Mouse (Mus musculus): ENCODE results near the gene Tradd. TPM values are rescaled to one million over a fixed set of nuclear protein-coding genes. Genes with fewer than 3 reads are reported as not detected.

Gene Tradd
- polyA plus RNA-seq, 1 experiment from 2014 or later = 35.5 TPM

DNA sequence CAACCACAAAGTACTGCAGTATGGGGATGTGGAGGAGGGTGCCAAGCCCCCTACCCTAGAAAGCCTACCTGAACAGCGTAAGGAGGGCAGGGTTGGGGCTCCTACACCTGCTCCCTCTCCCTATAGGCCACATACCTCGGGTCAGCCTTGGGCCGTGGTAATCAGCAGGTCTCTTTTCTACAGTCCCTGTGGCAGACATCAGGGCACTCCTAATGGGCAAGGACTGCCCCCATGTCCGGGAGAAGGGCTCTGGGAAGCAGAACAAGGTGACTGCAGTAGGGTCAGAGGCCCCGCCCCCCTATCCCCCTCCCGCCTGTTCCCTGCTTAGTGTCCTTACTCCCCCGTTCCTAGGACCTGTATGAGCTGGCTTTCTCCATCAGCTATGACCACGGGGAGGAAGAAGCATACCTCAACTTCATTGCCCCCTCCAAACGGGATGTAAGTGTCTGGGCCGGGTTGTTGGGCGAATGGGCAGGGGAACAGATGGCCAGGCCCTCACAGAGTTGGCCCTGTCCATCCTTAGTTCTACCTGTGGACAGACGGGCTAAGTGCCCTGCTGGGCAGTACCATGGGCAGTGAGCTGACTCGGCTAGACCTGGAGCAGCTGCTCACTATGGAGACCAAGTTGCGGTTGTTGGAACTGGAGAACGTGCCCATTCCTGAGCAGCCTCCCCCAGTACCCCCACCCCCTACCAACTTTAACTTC lies 44.9 kb upstream of the Tradd start:
- no peak overlapping the region for H3K4me3 ChIP-seq (ENCODE audit: low read depth, low read length)
- WGBS = 86% methylated on average over 15 of the region's 15 CpGs

DNA sequence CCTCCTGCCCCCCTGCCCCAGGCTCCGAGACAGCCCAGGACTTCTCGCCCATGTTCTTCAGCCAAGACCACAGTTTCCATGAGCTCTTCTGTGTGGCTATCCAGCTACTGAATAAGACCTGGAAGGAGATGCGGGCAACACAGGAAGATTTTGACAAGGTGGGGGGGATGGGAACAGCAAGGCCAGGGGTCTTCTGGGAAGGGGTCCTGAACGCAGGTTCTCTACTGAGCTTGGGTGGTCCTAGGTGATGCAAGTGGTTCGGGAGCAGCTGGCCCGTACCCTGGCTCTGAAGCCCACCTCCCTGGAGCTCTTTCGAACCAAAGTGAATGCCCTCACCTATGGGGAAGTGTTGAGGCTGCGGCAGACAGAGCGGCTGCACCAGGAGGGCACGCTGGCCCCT lies 44.0 kb upstream of the Tradd start:
- H3K4me2 ChIP-seq (replicated peaks; ENCODE audit: low read depth, low read length) = no peak overlapping the region
- TF ChIP-seq EP300 (IDR thresholded peaks at IDR 0.05) (no peak), CTCF (IDR thresholded peaks at IDR 0.05) (no peak)
- no peaks in the 10 kb centered on the region for H3K9me3 ChIP-seq (ENCODE audit: low read length)
- H3K27ac ChIP-seq (ENCODE audit: low read length) = no peak overlapping the region
- no peak overlapping the region for H3K4me3 ChIP-seq (ENCODE audit: low read depth, low read length)
- peaks cover 11% of the 10 kb centered on the region; the same call in 1 of the 2 replicates for H3K4me1 ChIP-seq (ENCODE audit: insufficient read depth, low read depth, low read length)
- DNase-seq (ENCODE audit: low spot score) = no peak
- no peak overlapping the region for H3K9ac ChIP-seq (replicated peaks; ENCODE audit: low read depth)
- no peak for ATAC-seq
- WGBS = 90% methylated on average over 10 of the region's 10 CpGs
- no peaks in the 10 kb centered on the region for H3K27me3 ChIP-seq (replicated peaks; ENCODE audit: insufficient read depth, low read length)
- peaks cover 30% of the 10 kb centered on the region for H3K36me3 ChIP-seq (ENCODE audit: insufficient read depth, low read length)

More for the DNA sequence above, 44.9 kb upstream of the Tradd start:
- no peak overlapping the region for H3K4me2 ChIP-seq (replicated peaks; ENCODE audit: low read depth, low read length)
- H3K9me3 ChIP-seq (ENCODE audit: low read length) = no peaks in the 10 kb centered on the region
- TF ChIP-seq CTCF (IDR thresholded peaks at IDR 0.05) (no peak), EP300 (IDR thresholded peaks at IDR 0.05) (no peak)
- no peak overlapping the region for H3K27ac ChIP-seq (ENCODE audit: low read length)
- H3K36me3 ChIP-seq (ENCODE audit: insufficient read depth, low read length) = peaks cover 30% of the 10 kb centered on the region
- no peaks in the 10 kb centered on the region for H3K27me3 ChIP-seq (replicated peaks; ENCODE audit: insufficient read depth, low read length)
- ATAC-seq (no peak), DNase-seq (ENCODE audit: low spot score) (no peak)
- H3K9ac ChIP-seq (replicated peaks; ENCODE audit: low read depth) = no peak overlapping the region
- H3K4me1 ChIP-seq (ENCODE audit: insufficient read depth, low read depth, low read length) = peaks cover 7% of the 10 kb centered on the region; the same call in 1 of the 2 replicates

DNA sequence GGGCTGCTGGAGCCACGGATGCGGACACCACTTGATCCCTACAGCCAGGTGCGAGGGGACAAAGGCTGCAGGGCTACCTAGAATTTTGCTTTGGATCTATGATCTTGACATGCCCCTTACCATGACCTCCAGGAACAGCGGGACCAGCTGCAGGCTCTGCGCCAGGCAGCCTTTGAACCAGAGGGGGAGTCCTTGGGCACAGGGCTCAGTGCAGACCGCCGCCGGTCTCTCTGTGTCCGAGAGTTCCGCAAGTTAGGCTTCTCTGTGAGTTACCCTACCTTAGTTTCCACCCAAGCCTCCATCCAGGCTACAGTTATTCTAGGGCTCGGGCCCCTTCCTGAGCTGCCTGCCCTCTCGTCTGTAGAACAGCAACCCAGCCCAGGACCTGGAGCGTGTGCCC lies 43.3 kb upstream of the Tradd start:
- Histone ChIP-seq H3K27ac (ENCODE audit: low read length) (no peak overlapping the region), H3K9ac (replicated peaks; ENCODE audit: low read depth) (no peak overlapping the region), H3K9me3 (ENCODE audit: low read length) (no peaks in the 10 kb centered on the region), H3K4me3 (ENCODE audit: low read depth, low read length) (no peak overlapping the region), H3K4me2 (replicated peaks; ENCODE audit: low read depth, low read length) (no peak overlapping the region), H3K4me1 (ENCODE audit: insufficient read depth, low read depth, low read length) (peaks cover 11% of the 10 kb centered on the region; the same call in 1 of the 2 replicates), H3K27me3 (replicated peaks; ENCODE audit: insufficient read depth, low read length) (no peaks in the 10 kb centered on the region), H3K36me3 (ENCODE audit: insufficient read depth, low read length) (peaks cover 24% of the 10 kb centered on the region)
- ATAC-seq (no peak), DNase-seq (ENCODE audit: low spot score) (no peak)
- 93% methylated on average over 13 of the region's 13 CpGs for WGBS
- TF ChIP-seq EP300 (IDR thresholded peaks at IDR 0.05) = no peak
- TF ChIP-seq CTCF (IDR thresholded peaks at IDR 0.05) = no peak

DNA sequence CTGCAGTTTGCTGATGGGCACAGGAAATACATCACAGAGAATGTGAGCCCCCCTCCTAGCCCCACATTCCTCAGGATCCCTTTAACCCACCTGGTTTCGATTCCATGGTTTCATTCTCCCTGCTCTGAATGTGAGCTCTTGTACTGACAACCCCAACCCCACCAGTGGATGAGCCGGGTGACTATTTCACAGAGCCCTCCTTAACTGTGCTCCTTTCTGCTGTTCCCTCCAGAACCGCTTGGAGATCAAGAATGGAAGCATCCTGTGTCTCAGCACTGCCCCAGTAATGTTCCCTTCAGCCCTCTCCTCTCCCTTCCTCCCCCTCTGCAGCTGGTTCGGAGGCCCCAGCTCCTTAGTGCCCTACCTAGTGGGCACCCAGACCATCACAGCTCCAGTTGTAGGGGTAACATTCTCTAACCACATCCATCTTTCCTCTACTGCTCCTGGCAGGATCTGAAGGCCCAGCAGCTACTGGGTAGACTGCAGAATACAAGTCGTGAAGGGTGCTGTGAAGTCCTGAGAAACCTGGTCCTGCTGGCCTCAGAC lies 41.8 kb upstream of the Tradd start:
- Histone ChIP-seq H3K4me2 (replicated peaks; ENCODE audit: low read depth, low read length) (peak overlapping the region; percentile 59), H3K9me3 (ENCODE audit: low read length) (no peaks in the 10 kb centered on the region), H3K4me1 (ENCODE audit: insufficient read depth, low read depth, low read length) (peaks cover 11% of the 10 kb centered on the region; the same call in 1 of the 2 replicates), H3K4me3 (ENCODE audit: low read depth, low read length) (peak overlapping the region; percentile 33), H3K27ac (ENCODE audit: low read length) (peak overlapping the region; percentile 87), H3K27me3 (replicated peaks; ENCODE audit: insufficient read depth, low read length) (no peaks in the 10 kb centered on the region), H3K36me3 (ENCODE audit: insufficient read depth, low read length) (peaks cover 27% of the 10 kb centered on the region), H3K9ac (replicated peaks; ENCODE audit: low read depth) (no peak overlapping the region)
- 24% methylated on average over 5 of the region's 5 CpGs for WGBS
- TF ChIP-seq CTCF (IDR thresholded peaks at IDR 0.05) (peak; percentile 39), EP300 (IDR thresholded peaks at IDR 0.05) (no peak)
- ATAC-seq (peak; percentile 2; the same call in 1 of the 2 replicates), DNase-seq (ENCODE audit: low spot score) (no peak)

DNA sequence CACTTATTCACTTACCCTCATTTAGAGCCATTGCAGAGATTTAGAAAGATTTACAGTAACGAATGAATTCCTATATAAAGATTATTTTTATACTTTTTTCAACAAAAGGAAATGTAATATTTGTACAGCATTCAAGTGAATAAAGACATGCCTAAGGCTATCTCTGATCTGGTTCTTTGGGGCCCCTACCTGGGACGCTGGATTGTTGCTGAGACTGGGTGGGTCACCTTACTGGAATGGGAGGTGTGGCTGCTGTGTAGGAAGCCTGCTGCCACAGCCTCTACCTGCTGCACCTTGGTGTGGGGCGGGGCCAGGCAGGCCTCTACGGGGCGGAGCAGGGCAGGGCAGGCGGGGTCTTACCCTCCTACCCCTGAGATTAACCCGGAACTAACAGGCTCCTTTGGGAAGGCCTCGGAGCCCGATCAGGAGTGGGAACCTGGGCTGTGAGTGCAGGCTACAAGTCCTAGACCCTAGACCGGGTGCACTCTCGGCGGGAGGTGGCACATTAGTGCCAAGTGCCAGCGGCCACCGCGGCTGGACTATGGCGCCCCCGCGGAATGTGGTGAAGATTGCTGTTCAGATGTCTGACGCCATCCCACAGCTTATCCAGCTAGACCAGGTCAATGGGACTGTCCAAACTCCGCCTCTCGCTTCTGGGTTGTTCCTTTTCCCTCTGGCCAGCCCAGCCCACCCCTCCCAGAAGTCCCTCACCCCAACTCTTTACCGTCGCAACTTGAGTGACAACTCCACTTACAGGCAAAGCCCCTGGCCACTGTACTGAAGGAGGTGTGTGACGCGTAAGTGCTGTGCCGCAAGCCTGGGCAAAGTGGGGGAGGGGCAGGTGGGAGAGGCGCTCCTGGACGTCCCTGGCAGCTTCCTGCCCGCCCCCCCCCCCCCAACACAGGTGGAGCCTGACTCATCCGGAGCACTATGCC lies 41.1 kb upstream of the Tradd start, which contains the start of gene Elmo3:
TSS of gene Elmo3 (plus strand) at position 391 of the 935 bp plus-strand sequence.
- peak within 1 kb of the TSS; percentile 33 for H3K4me3 ChIP-seq (ENCODE audit: low read depth, low read length)
- H3K9me3 ChIP-seq (ENCODE audit: low read length) = no peaks in the 10 kb centered on the region
- no peak for TF ChIP-seq EP300 (IDR thresholded peaks at IDR 0.05)
- peak; percentile 29; the same call in 1 of the 2 replicates for TF ChIP-seq CTCF (IDR thresholded peaks at IDR 0.05)
- H3K9ac ChIP-seq (replicated peaks; ENCODE audit: low read depth) = 0 out of 2 replicates have a peak within 1 kb of the TSS, but pooled peaks have one; percentile 16
- H3K36me3 ChIP-seq (ENCODE audit: insufficient read depth, low read length) = peaks cover 30% of the 10 kb centered on the region
- DNase-seq (ENCODE audit: low spot score) (peak; percentile 91), ATAC-seq (peak; percentile 93)
- peaks cover 11% of the 10 kb centered on the region; the same call in 1 of the 2 replicates for H3K4me1 ChIP-seq (ENCODE audit: insufficient read depth, low read depth, low read length)
- peak within 1 kb of the TSS; percentile 59 for H3K4me2 ChIP-seq (replicated peaks; ENCODE audit: low read depth, low read length)
- H3K27ac ChIP-seq (ENCODE audit: low read length) = peak within 1 kb of the TSS; percentile 87
- no peaks in the 10 kb centered on the region for H3K27me3 ChIP-seq (replicated peaks; ENCODE audit: insufficient read depth, low read length)
- 7% methylated on average over 28 of the region's 30 CpGs for WGBS

Data from lung, postnatal 0 days (tissue).